Mouse (Mus musculus): ENCODE results near the gene Siglecf. TPM values are rescaled to one million over a fixed set of nuclear protein-coding genes. Genes with fewer than 3 reads are reported as not detected.

The Siglecf gene
- total RNA-seq, 2 experiments from 2014 or later, result not detected

GRCm38 (mm10) chr7:43358556-43358955, 7.4 kb downstream of the Siglecf start:
- intact Hi-C loops (cut with DNase I; ENCODE audit: low total_unique reads), result no loop called here
- DNase-seq, result no peak

GRCm38 (mm10) chr7:43361442-43361841, 10.3 kb downstream of the Siglecf start:
- DNase-seq, result no peak
- intact Hi-C loops (cut with DNase I; ENCODE audit: low total_unique reads), result no loop called here

DNA sequence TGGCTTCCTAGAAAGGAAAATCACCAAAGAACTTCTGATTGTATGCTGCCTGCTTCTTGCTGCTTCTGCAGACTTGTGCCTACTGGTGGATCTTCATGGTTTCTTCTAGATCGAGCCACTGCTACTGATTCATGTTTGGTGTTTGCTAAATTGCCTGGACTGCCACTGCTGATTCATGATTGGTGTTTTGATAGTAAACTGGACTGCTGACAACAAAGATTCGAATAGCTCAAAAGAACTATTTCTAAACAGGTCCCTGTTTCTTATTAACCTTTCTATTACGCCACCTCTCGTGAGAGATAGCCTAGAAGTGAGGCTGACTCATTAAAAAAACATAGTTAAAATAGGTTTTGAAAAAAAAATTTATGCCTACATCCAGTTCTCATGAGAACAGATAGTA, 10.9 kb downstream of the Siglecf start:
- DNase-seq, result no peak
- intact Hi-C loops (cut with DNase I; ENCODE audit: low total_unique reads), result no loop called here

- no peak for DNase-seq
- intact Hi-C loops (cut with DNase I; ENCODE audit: low total_unique reads), result loop anchor here (5.0 kb wide), 1 partner anchor 96 kb away; no protein-coding TSS in a partner anchor
These were observed 27.1 kb downstream of the Siglecf start for GRCm38 (mm10) chr7:43378226-43378625.

DNA sequence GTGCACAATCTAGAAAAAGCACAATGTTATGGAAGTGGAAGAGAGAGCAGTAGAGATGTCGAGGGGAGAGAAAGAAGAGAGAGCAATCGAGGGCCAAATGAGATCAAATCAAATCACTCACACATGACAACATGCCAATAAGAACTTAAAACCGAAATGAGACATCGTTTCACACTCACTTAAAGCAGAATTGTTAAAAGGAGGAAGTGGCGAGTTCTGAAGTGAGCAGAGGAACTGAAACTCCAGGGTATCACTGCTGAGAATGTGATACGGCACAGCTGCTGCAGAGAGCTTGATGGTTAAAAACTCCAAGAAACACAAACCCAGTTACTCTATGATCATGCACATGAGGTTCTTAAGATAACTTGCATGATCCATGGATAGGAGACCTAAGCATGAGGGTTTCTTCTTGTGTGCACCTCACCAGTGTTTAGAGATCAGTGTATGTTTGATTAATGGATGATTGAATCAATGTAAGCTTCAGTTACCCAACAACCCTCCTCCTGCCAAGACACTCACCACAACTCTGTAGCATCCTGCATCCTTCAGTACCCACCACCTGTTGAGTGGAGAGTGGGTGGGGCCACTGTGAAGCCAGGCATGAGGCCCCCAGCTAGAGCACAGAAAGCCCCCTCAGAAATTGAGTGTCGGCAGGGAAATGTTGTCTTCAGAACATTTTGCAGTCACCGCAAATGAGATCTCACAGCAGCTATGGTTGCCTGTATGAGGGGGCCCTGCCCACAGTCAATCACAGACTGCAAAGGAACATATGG, 41.4 kb downstream of the Siglecf start:
- no peak for DNase-seq
- intact Hi-C loops (cut with DNase I; ENCODE audit: low total_unique reads), result no loop called here

DNA sequence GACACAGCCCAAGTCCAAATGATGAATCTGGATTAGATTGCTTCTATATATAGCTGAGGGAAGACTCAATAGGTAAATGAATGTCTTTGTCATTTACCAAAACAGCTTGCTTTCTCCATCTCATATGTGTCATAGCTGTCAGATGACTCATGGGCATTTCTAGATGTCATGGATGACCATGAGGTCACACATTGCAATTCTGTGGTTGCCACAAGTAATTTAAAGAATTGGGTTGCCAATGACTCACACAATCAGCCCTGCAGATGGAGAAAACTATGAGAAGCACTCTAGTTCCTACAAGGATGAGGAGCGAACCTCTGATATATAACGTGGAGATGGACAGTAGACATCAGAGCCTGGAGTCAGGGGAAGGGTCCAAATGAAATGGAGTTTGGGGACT, 48.4 kb downstream of the Siglecf start:
- DNase-seq, result no peak
- intact Hi-C loops (cut with DNase I; ENCODE audit: low total_unique reads), result no loop called here

DNA sequence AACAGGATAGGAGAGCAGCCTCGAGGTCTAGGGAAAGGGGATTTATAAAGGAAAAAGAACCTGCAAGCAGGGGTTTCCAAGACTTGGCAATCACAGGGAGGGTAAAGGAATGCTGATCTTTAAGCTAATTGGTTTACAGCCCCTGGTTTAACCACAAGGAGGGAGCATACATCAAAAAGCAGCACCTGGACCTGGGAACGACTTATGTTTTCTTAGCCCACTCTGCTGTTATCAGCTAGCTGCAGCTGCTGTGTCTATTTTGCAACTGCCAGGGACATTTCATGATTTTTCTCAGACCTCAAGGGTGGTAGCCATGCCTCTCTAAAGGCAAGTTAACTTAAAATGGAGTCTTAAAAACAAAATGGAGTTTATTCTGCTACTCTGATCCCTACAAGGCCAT, 51.6 kb downstream of the Siglecf start:
- intact Hi-C loops (cut with DNase I; ENCODE audit: low total_unique reads), result no loop called here
- DNase-seq, result no peak

DNA sequence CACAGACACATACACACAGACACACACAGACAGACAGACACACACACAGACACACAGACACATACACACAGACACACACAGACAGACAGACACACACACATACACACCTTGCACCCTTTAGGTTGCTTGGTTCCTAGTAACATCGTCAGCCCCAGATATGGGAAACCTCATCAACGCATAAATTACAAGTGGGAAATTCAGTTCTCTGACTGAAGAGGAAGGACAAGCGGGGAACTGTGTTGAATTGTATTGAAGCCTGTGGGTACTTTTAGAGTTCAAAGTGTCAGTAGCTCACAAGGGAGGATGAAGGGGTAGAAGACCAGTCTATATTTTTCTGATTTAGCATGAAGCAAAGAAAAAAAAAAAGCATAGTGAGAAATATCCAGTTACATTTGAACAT, 56.4 kb downstream of the Siglecf start:
- intact Hi-C loops (cut with DNase I; ENCODE audit: low total_unique reads), result no loop called here
- DNase-seq, result no peak

DNA sequence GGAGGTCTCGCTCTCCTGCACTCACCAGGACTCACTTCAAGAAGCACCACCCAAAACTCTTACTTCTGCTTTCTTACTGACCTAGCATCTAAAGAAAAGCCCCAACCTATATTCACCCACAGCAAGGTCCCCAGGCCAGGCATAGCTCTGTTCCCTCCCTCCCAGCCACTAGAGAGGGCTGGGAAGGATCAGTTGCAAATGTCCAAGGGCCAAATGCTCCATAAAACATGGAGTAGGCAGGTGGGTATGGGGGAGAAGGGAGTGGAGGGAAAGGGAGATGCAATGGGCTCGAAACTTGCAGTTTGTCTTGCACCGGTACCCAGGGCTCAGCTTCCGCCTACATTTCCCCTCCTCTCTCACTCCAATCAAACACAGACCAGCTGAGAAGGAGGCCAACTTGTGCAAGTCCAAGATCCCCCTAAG, 57.0 kb downstream of the Siglecf start, which contains the start of gene Siglecg:
Gene Siglecg, plus strand, starts transcription at position 74 of the 423 bp plus-strand sequence.
- intact Hi-C loops (cut with DNase I; ENCODE audit: low total_unique reads), result no loop called here
- no peak for DNase-seq

- DNase-seq, result no peak
- intact Hi-C loops (cut with DNase I; ENCODE audit: low total_unique reads), result no loop called here
These were observed 57.9 kb downstream of the Siglecf start for GRCm38 (mm10) chr7:43409084-43409483.

Other genes starting within 250 kb of the Siglecf start
- not detected for gene Zfp936, start 237.1 kb upstream of the Siglecf start, total RNA-seq (2021)
- gene Zfp715, start 38.0 kb upstream of the Siglecf start, total RNA-seq (2021), result 1 to 10 TPM; 9.4 to 9.7 TPM
- under 1 TPM in 1 of 2 experiments, not detected in 1; 0.08 TPM for gene Siglecg, start 56.9 kb downstream of the Siglecf start, total RNA-seq (2021)
- not detected for gene Lim2, start 76.3 kb downstream of the Siglecf start, total RNA-seq (2021)
- not detected for gene Nkg7, start 85.7 kb downstream of the Siglecf start, total RNA-seq (2021)
- gene Cldnd2, start 89.4 kb downstream of the Siglecf start, total RNA-seq (2021), result not detected
- gene Etfb, start 92.7 kb downstream of the Siglecf start, total RNA-seq (2021), result 100 to 1,000 TPM; 341 to 442 TPM
- under 1 TPM in 1 of 2 experiments, not detected in 1; 0.80 TPM for gene Gm45233, start 92.8 kb downstream of the Siglecf start, total RNA-seq (2021)
- gene Vsig10l, start 111.8 kb downstream of the Siglecf start, total RNA-seq (2021), result 1 to 10 TPM; 1.4 to 1.8 TPM
- under 1 TPM; 0.27 to 0.70 TPM for gene Iglon5, start 138.7 kb downstream of the Siglecf start, total RNA-seq (2021)
- not detected for gene 4931406B18Rik, start 154.6 kb downstream of the Siglecf start, total RNA-seq (2021)
- gene Cd33, start 193.1 kb downstream of the Siglecf start, total RNA-seq (2021), result 1 to 10 TPM; 1.7 to 2.1 TPM
- gene Zfp658, start 210.9 kb downstream of the Siglecf start, total RNA-seq (2021), result under 1 TPM; 0.64 to 0.88 TPM
- gene Zfp719, start 228.3 kb downstream of the Siglecf start, total RNA-seq (2021), result 1 to 10 TPM; 3.7 to 5.6 TPM